Mouse (Mus musculus): ENCODE measurements at regions not wholly inside any gene's neighbourhood (a gene's known extent, or its start where the extent isn't known, plus 50 kb on each side); places are given as distances from the start of the nearest gene placed in this dataset.
A peak's percentile ranks its signal among the peaks of the same experiment; 100 is the strongest.

GRCm38 (mm10) chr3:33902431-33902830 is 58.3 kb upstream of the Ccdc39 start:
- DNase-seq (ENCODE audit: low spot score) = no peak

GRCm38 (mm10) chr3:33903326-33903725 is 59.2 kb upstream of the Ccdc39 start:
- no peak for DNase-seq (ENCODE audit: low spot score)

GRCm38 (mm10) chr3:33903816-33904215 is 59.7 kb upstream of the Ccdc39 start:
- no peak for DNase-seq (ENCODE audit: low spot score)

GRCm38 (mm10) chr3:33904854-33905678 is 61.0 kb upstream of the Ccdc39 start:
- peak; percentile 81 for DNase-seq (ENCODE audit: low spot score)

- DNase-seq (ENCODE audit: low spot score) = no peak
Measured at GRCm38 (mm10) chr3:33905679-33906007, 61.5 kb upstream of the Ccdc39 start.

- no peak for DNase-seq (ENCODE audit: low spot score)
Measured at GRCm38 (mm10) chr3:33907061-33907460, 63.0 kb upstream of the Ccdc39 start.

GRCm38 (mm10) chr3:33911559-33911958 is 67.4 kb upstream of the Ccdc39 start:
- DNase-seq (ENCODE audit: low spot score) = no peak

GRCm38 (mm10) chr3:33913470-33913869 is 69.4 kb upstream of the Ccdc39 start:
- DNase-seq (ENCODE audit: low spot score) = no peak

- DNase-seq (ENCODE audit: low spot score) = no peak
Measured at GRCm38 (mm10) chr3:33914386-33914785, 70.3 kb upstream of the Ccdc39 start.

GRCm38 (mm10) chr3:33915777-33916176 is 71.7 kb upstream of the Ccdc39 start:
- DNase-seq (ENCODE audit: low spot score) = no peak

GRCm38 (mm10) chr3:33916318-33916717 is 72.2 kb upstream of the Ccdc39 start:
- no peak for DNase-seq (ENCODE audit: low spot score)

GRCm38 (mm10) chr3:33916818-33917217 is 72.7 kb upstream of the Ccdc39 start:
- DNase-seq (ENCODE audit: low spot score) = no peak

- DNase-seq (ENCODE audit: low spot score) = peak; percentile 88
Measured at GRCm38 (mm10) chr3:33918785-33919184, 74.7 kb upstream of the Ccdc39 start.

GRCm38 (mm10) chr3:33925072-33925471 is 81.0 kb upstream of the Ccdc39 start:
- DNase-seq (ENCODE audit: low spot score) = no peak

- peak; percentile 34 for DNase-seq (ENCODE audit: low spot score)
Measured at GRCm38 (mm10) chr3:33955064-33955463, 64.7 kb upstream of the Fxr1 start.

- DNase-seq (ENCODE audit: low spot score) = peak; percentile 95
Measured at GRCm38 (mm10) chr3:33955854-33956624, 63.7 kb upstream of the Fxr1 start.

GRCm38 (mm10) chr3:33956625-33957023 is 63.1 kb upstream of the Fxr1 start:
- DNase-seq (ENCODE audit: low spot score) = no peak

GRCm38 (mm10) chr3:33957676-33958075 is 62.1 kb upstream of the Fxr1 start:
- DNase-seq (ENCODE audit: low spot score) = no peak

GRCm38 (mm10) chr3:33958216-33958615 is 61.5 kb upstream of the Fxr1 start:
- no peak for DNase-seq (ENCODE audit: low spot score)

- DNase-seq (ENCODE audit: low spot score) = peak; percentile 12
Measured at GRCm38 (mm10) chr3:33960211-33960610, 59.5 kb upstream of the Fxr1 start.

GRCm38 (mm10) chr3:33962938-33963337 is 56.8 kb upstream of the Fxr1 start:
- DNase-seq (ENCODE audit: low spot score) = no peak

- DNase-seq (ENCODE audit: low spot score) = no peak
Measured at GRCm38 (mm10) chr3:33967184-33967583, 52.6 kb upstream of the Fxr1 start.
